Comparison of ENCODE assay signal across 20 mouse cellular contexts in the genomic region with DNA sequence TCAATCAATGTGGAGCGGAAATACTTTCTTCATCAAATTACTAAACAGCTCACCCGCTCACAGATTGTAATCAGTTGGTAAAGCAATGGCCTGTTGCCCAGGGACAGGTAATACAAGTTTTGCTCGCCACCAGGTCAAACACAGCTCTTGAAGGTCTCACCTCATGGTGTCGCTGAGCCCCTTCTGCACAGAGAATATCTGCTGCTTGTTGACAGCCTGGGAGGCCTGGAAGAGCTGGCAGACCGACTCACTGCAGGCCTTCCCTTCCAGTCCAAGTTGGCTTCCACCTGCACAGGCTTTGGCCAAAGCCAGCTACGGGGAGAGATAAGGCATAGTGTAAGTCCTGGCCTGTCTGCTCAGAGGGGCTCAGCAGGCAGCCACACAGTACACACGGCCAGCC. TPM values are rescaled to one million over a fixed set of nuclear protein-coding genes. Genes with fewer than 3 reads are reported as not detected.
DNase-seq lines count a peak whose midpoint lies in the region; ATAC-seq and TF ChIP-seq lines count a peak whose summit lies in the region.
"Had no signal": no experiment of that assay in that cellular context is flagged by ENCODE, and none has a peak within 500 bp of the region (broad histone marks: within the 10 kb centered on the region; RNA-seq: fewer than 3 reads in every experiment).

No protein-coding gene starts in this region.

- TF ChIP-seq CTCF in heart, postnatal 0 days (IDR thresholded peaks at IDR 0.05; ENCODE audit: low read depth): peak; percentile 30

- peaks cover 97% of the 10 kb centered on the region for H3K36me3 ChIP-seq in heart, embryonic 12.5 days
- peaks cover 93% of the 10 kb centered on the region for H3K36me3 ChIP-seq in heart, postnatal 0 days (replicated peaks; ENCODE audit: control insufficient read depth, insufficient read depth, low read length)

- no peak for TF ChIP-seq EP300 in heart, postnatal 0 days (IDR thresholded peaks at IDR 0.05; ENCODE audit: low read depth)

- no peak overlapping the region for H3K4me3 ChIP-seq in heart, embryonic 12.5 days
- H3K4me3 ChIP-seq in heart, postnatal 0 days (ENCODE audit: low read depth, low read length): no peak overlapping the region
- H3K4me3 ChIP-seq: embryonic facial prominence, embryonic 13.5 days; limb, embryonic 10.5 days; midbrain, embryonic 12.5 days; neural tube, embryonic 15.5 days had no signal

- WGBS in heart, embryonic 12.5 days: 87% methylated on average over 7 of the region's 7 CpGs
- 64% methylated on average over 7 of the region's 7 CpGs for WGBS in heart, postnatal 0 days

- H3K4me1 ChIP-seq in heart, embryonic 12.5 days (replicated peaks): no peaks in the 10 kb centered on the region
- H3K4me1 ChIP-seq in heart, postnatal 0 days (ENCODE audit: control insufficient read depth, insufficient read depth): no peaks in the 10 kb centered on the region
- H3K4me1 ChIP-seq: embryonic facial prominence, embryonic 13.5 days; limb, embryonic 10.5 days; midbrain, embryonic 12.5 days; neural tube, embryonic 15.5 days had no signal

- H3K9ac ChIP-seq in heart, embryonic 12.5 days: no peak overlapping the region
- H3K9ac ChIP-seq in heart, postnatal 0 days (replicated peaks; ENCODE audit: low read depth, low read length): no peak overlapping the region
- H3K9ac ChIP-seq: embryonic facial prominence, embryonic 13.5 days; hindbrain, embryonic 14.5 days; liver, embryonic 14.5 days; midbrain, embryonic 12.5 days; neural tube, embryonic 15.5 days had no signal

- no peak for ATAC-seq in heart, embryonic 12.5 days (ENCODE audit: insufficient number of reproducible peaks, low FRiP score)
- ATAC-seq in heart, postnatal 0 days (ENCODE audit: insufficient read depth, low read depth): peak; percentile 75
- ATAC-seq: intestine, embryonic 16.5 days; Patski had no signal

- H3K4me2 ChIP-seq in heart, embryonic 12.5 days: no peak overlapping the region
- no peak overlapping the region for H3K4me2 ChIP-seq in heart, postnatal 0 days (ENCODE audit: low read depth, low read length)
- H3K4me2 ChIP-seq: embryonic facial prominence, embryonic 13.5 days; hindbrain, embryonic 14.5 days; midbrain, embryonic 12.5 days; neural tube, embryonic 15.5 days had no signal

- no peaks in the 10 kb centered on the region for H3K27me3 ChIP-seq in heart, embryonic 12.5 days (replicated peaks)
- no peaks in the 10 kb centered on the region for H3K27me3 ChIP-seq in heart, postnatal 0 days (ENCODE audit: control insufficient read depth, insufficient read depth, low read length)
- H3K27me3 ChIP-seq: embryonic facial prominence, embryonic 13.5 days; midbrain, embryonic 12.5 days; neural tube, embryonic 15.5 days; Patski had no signal

- no peak overlapping the region for H3K27ac ChIP-seq in heart, embryonic 12.5 days (ENCODE audit: poor library complexity, severe bottlenecking)
- H3K27ac ChIP-seq in heart, postnatal 0 days (ENCODE audit: low read depth): no peak overlapping the region
- H3K27ac ChIP-seq: embryonic facial prominence, embryonic 13.5 days; hindbrain, embryonic 14.5 days; limb, embryonic 10.5 days; liver, embryonic 14.5 days; midbrain, embryonic 12.5 days; neural tube, embryonic 15.5 days had no signal

- no peaks in the 10 kb centered on the region for H3K9me3 ChIP-seq in heart, embryonic 12.5 days (replicated peaks)
- H3K9me3 ChIP-seq in heart, postnatal 0 days (replicated peaks; ENCODE audit: control insufficient read depth, low read length): no peaks in the 10 kb centered on the region
- H3K9me3 ChIP-seq: embryonic facial prominence, embryonic 13.5 days; limb, embryonic 10.5 days; midbrain, embryonic 12.5 days; neural tube, embryonic 15.5 days had no signal

- peak; percentile 23 for DNase-seq in heart, adult 8-10 months (ENCODE audit: low spot score)
- DNase-seq in cerebellum, adult 11 months: peak; percentile 66
- DNase-seq in cerebellum, adult 9-11 months: peak; percentile 87
- DNase-seq in heart, postnatal 0 days (ENCODE audit: low spot score): no peak
- no peak for DNase-seq in layer of hippocampus, postnatal 25 days (ENCODE audit: extremely low spot score in 1 of 2, low spot score in 1 of 2)
- no peak for DNase-seq in spleen, adult 18-20 months
- no peak for DNase-seq in kidney, postnatal 14 days
- DNase-seq: B cell, adult 2 months; kidney, postnatal 10 days; layer of hippocampus, postnatal 36 days had no signal

RNA-seq across cellular contexts. Expression of gene Ccnf, which starts 14.4 kb away (rescaled TPM):
- under 1 TPM; 0.22 to 0.66 (median 0.40) TPM for total RNA-seq in heart, adult 8-10 months (2022)
- 49.4 and 55.8 TPM in 2 replicates for polyA plus RNA-seq in heart, embryonic 12.5 days (2016; fragmentation: Nextera tagmentation; extraction: Ambion mirVana)
- total RNA-seq in heart, postnatal 0 days (2014; rRNA removed; ENCODE audit: low replicate concordance): 12.4 and 13.8 TPM in 2 replicates
- polyA plus RNA-seq in heart, postnatal 0 days (2015; fragmentation: Nextera tagmentation; extraction: Ambion mirVana): 7.2 and 7.5 TPM in 2 replicates
- total RNA-seq in layer of hippocampus, postnatal 25 days (2021): 1 to 10 TPM; 4.1 to 6.6 TPM

RNA-seq across cellular contexts. Expression of gene Tedc2, which starts 16.3 kb away (rescaled TPM):
- total RNA-seq in heart, adult 8-10 months (2022): 1 to 10 TPM; 1.7 to 2.9 (median 2.5) TPM
- polyA plus RNA-seq in heart, embryonic 12.5 days (2016; fragmentation: Nextera tagmentation; extraction: Ambion mirVana): 6.0 and 7.5 TPM in 2 replicates
- total RNA-seq in heart, postnatal 0 days (2014; rRNA removed; ENCODE audit: low replicate concordance): 12.7 and 13.6 TPM in 2 replicates
- 3.1 and 4.2 TPM in 2 replicates for polyA plus RNA-seq in heart, postnatal 0 days (2015; fragmentation: Nextera tagmentation; extraction: Ambion mirVana)
- total RNA-seq in layer of hippocampus, postnatal 25 days (2021): 10 to 100 TPM in 1 of 2 experiments, 1 to 10 TPM in 1; 8.4 to 10.0 TPM

RNA-seq across cellular contexts. Expression of gene Ntn3, which starts 27.6 kb away (rescaled TPM):
- 1 to 10 TPM in 2 of 4 experiments, under 1 TPM in 2; 0.66 to 1.5 (median 0.89) TPM for total RNA-seq in heart, adult 8-10 months (2022)
- polyA plus RNA-seq in heart, embryonic 12.5 days (2016; fragmentation: Nextera tagmentation; extraction: Ambion mirVana): 2.0 and 2.6 TPM in 2 replicates
- total RNA-seq in heart, postnatal 0 days (2014; rRNA removed; ENCODE audit: low replicate concordance): 5.1 and 7.3 TPM in 2 replicates
- 0.59 and 0.74 TPM in 2 replicates for polyA plus RNA-seq in heart, postnatal 0 days (2015; fragmentation: Nextera tagmentation; extraction: Ambion mirVana)
- 10 to 100 TPM; 10.8 to 11.0 TPM for total RNA-seq in layer of hippocampus, postnatal 25 days (2021)
- total RNA-seq: granulocyte monocyte progenitor cell, adult 5-6 weeks had no signal

RNA-seq across cellular contexts. Expression of gene Tbc1d24, which starts 31.6 kb away (rescaled TPM):
- 10 to 100 TPM; 11.5 to 14.5 (median 12.6) TPM for total RNA-seq in heart, adult 8-10 months (2022)
- 5.1 and 5.3 TPM in 2 replicates for polyA plus RNA-seq in heart, embryonic 12.5 days (2016; fragmentation: Nextera tagmentation; extraction: Ambion mirVana)
- total RNA-seq in heart, postnatal 0 days (2014; rRNA removed; ENCODE audit: low replicate concordance): 9.1 and 19.3 TPM in 2 replicates
- 2.8 and 2.9 TPM in 2 replicates for polyA plus RNA-seq in heart, postnatal 0 days (2015; fragmentation: Nextera tagmentation; extraction: Ambion mirVana)
- total RNA-seq in layer of hippocampus, postnatal 25 days (2021): 10 to 100 TPM; 60.1 to 64.2 TPM

Comparison
In these comparisons a context has a peak if more than half of its experiments do, and no peak if none do; other contexts are left out.
1. DNase-seq: peak in heart, adult 8-10 months (single experiment), cerebellum, adult 11 months (single experiment) and cerebellum, adult 9-11 months (single experiment); none in heart, postnatal 0 days (single experiment), layer of hippocampus, postnatal 25 days (0 of 2), spleen, adult 18-20 months (0 of 2) and kidney, postnatal 14 days (single experiment).